Mouse (Mus musculus): ENCODE measurements around the gene Ube2s.

DNA sequence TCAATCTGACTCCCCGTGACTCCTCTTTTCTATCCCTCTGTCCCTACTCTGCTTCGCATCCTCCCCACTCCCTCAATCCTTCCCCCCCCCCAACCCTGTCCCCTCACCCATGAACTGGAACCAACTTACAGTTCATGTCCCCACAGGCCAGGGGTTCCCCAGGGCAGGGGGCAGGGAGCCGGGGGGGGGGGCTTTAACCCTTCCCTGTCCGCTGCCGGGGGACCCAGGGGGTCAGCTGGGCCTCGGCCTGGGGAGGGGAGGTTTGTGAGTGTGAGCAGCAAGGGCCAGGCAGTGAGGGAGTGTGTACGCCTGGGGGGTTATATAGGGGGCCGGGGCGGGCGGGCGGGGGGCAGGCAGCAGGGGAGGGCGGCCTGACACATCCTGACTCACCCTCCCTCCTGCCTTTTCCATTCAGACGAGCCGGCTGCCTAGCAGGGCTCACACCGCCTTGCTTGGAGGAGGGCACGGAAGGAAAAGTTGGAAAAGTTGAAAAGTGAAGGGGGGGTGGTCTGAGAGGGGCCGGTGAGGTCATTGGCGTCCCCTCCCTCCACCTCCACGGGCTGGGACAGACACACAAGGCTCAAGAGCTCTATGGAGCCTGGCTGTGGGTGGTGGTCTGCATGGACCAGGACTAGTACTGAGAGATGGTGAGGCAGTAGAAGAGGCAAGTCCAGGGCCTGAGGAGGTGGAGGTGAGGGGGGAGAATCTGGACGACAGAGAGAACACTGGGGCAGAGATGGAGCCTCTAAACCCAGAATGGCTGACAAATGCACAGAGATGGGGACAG is 34.3 kb downstream of the Ube2s start:
- no peak for TF ChIP-seq CTCF (IDR thresholded peaks at IDR 0.05; ENCODE audit: borderline replicate concordance, extremely low read depth, insufficient read depth, insufficient read length)
- TF ChIP-seq POLR2A (IDR thresholded peaks at IDR 0.05; ENCODE audit: borderline replicate concordance, extremely low read depth, insufficient read depth, insufficient read length, poor library complexity, severe bottlenecking): no peak

All from brain, embryonic 14.5 days (tissue).